Mouse (Mus musculus): ENCODE measurements around the gene Sema5b. TPM values are rescaled to one million over a fixed set of nuclear protein-coding genes. Genes with fewer than 3 reads are reported as not detected.
A peak's percentile ranks its signal among the peaks of the same experiment; 100 is the strongest.

Gene Sema5b
- total RNA-seq, 2 experiments from 2014 or later = 14.1 to 18.2 TPM

GRCm38 (mm10) chr16:35591756-35592155, 50.8 kb downstream of the Sema5b start:
- DNase-seq (ENCODE audit: extremely low spot score in 1 of 2, low spot score in 1 of 2) = peak in 1 of 2 experiments; percentile 39

- peak in 1 of 2 experiments; percentile 35 for DNase-seq (ENCODE audit: extremely low spot score in 1 of 2, low spot score in 1 of 2)
These were observed 51.5 kb downstream of the Sema5b start for GRCm38 (mm10) chr16:35592274-35593065.

- DNase-seq (ENCODE audit: extremely low spot score in 1 of 2, low spot score in 1 of 2) = no peak
These were observed 52.5 kb downstream of the Sema5b start for GRCm38 (mm10) chr16:35593474-35593873.

DNA sequence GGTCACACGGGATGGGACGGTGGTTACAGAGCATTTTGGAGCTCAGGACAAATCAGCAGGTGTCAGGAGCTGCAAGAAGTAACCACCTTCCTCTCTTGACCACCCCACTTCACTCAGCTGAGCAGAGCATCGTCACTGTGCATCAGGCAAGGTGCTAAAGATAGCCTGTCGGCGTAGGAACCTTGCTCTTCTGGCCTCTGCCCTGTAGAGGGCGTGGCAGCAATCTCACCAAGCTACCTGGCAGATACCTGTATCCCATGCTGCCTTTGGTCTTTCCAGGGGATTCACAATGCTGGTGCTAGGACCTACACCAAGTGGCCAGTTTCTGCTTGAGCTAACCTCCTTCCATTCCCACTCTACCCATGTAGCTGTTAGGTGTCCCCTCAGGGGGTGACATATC, 55.3 kb downstream of the Sema5b start:
- no peak for DNase-seq (ENCODE audit: extremely low spot score in 1 of 2, low spot score in 1 of 2)

DNA sequence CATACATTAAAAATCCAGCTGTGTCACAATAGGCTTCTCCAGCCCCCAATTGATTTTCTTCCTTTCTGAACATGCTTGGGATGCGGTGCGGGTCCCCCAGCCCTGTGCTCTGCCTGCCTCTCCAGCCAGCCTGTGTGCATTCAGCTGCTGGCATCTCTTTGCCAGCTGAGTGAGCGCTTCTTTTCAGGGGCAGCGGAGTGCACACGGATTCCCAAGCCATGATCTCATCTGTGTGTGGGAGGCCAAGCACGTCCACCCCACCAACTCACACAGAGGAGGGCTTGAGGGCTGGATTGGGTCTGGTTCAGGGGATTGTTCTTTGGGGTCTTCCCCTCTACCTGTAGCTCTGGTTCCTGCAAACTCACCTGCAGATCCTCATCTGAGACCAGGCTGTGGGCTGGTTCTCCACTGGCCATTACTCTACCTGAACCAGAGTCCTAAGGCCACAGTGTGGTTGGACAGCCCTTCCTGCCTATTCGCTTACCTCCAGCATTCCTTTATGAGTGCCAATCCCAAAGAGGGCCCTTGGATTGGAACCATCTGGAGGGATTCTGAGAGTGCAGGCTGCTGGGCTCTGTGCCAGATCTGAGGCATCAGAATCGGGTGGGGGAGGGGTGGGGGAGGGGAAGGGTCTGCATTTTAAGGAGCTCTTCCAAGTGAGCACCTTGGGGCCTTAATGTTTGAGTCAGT, 55.9 kb downstream of the Sema5b start:
- DNase-seq (ENCODE audit: extremely low spot score in 1 of 2, low spot score in 1 of 2) = no peak

GRCm38 (mm10) chr16:35597991-35598390, 57.0 kb downstream of the Sema5b start:
- no peak for DNase-seq (ENCODE audit: extremely low spot score in 1 of 2, low spot score in 1 of 2)

DNA sequence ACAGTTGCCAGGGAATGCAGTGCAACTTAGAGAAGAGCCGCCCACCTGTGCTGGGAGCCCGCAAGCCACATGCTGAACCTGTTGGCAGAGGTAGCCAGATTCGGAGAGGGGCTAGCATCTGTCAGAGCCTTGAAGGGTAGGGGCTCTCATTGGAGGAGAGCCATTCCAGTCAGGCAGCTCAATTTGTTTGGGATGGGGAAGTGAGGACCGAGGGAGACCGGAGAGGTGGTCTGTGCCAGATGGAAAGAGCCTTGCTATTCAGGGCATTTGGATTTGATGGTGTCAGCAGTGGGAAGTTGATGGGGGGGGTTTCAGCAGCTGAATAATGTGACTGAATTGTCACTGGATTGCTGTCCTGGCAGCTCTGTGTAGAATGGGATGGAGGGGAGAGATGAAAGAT, 57.9 kb downstream of the Sema5b start:
- DNase-seq (ENCODE audit: extremely low spot score in 1 of 2, low spot score in 1 of 2) = no peak

DNA sequence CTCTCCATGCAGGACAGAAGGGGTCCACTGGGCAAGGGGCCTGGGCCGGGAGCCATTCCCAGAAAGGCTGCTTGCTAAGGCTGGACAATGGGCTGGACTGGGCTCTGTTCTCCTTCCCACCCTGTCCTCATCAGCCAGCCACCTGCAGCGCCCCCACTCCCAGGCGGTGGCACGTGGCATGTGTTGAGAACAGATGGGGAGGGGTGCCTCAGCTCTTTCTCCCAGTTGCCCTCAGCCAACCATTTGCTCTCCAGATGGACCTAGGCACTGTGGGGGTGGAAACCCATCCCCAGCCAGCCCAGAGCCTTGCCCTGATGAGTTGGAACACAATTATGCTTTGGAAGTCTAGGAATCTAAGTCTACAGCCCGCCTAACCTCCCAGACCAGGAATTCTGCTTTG, 59.3 kb downstream of the Sema5b start:
- DNase-seq (ENCODE audit: extremely low spot score in 1 of 2, low spot score in 1 of 2) = no peak

- DNase-seq (ENCODE audit: extremely low spot score in 1 of 2, low spot score in 1 of 2) = no peak
These were observed 60.5 kb downstream of the Sema5b start for GRCm38 (mm10) chr16:35601426-35601825.

DNA sequence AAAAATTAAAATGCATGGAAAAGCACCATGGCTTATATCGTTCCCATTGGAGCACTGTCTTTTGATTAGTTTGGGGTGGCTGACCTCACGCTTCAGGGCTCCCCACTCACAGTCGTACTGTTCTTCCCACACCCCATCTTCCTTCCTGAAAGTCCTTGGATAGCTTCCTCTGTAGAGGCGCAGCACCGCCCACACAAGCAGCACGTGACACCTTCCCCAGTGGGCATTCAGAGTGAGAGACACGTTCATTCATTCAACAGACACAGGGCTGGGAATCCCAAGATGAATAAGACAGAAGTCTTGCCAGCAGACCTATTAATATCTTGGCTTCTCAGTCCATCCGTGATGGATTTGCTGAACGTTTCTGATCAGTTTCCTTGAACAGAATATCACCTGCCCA, 61.6 kb downstream of the Sema5b start:
- no peak for DNase-seq (ENCODE audit: extremely low spot score in 1 of 2, low spot score in 1 of 2)

- DNase-seq (ENCODE audit: extremely low spot score in 1 of 2, low spot score in 1 of 2) = no peak
These were observed 63.0 kb downstream of the Sema5b start for GRCm38 (mm10) chr16:35603729-35604522.

- DNase-seq (ENCODE audit: extremely low spot score in 1 of 2, low spot score in 1 of 2) = no peak
These were observed 66.3 kb downstream of the Sema5b start for GRCm38 (mm10) chr16:35607250-35607649.

DNA sequence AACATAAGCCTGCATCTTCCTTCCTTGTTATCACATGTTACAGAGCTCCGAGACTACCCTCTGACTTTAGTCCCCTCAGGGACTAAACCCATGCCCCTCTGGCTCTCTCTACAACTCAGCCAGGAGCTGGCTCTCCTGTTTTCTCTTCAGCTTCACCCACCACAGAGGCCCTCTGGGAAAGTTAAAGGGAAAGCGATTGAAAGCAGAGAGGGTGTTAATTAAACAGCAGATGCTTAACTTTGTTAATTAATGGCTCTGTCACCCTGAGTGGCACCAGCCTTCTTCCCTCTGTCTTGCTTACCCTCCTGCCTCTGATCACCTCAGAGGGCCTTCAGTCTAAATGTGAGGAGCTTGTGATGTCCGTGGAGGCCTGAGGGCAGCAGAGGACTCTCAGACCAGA, 67.3 kb downstream of the Sema5b start:
- no peak for DNase-seq (ENCODE audit: extremely low spot score in 1 of 2, low spot score in 1 of 2)

DNA sequence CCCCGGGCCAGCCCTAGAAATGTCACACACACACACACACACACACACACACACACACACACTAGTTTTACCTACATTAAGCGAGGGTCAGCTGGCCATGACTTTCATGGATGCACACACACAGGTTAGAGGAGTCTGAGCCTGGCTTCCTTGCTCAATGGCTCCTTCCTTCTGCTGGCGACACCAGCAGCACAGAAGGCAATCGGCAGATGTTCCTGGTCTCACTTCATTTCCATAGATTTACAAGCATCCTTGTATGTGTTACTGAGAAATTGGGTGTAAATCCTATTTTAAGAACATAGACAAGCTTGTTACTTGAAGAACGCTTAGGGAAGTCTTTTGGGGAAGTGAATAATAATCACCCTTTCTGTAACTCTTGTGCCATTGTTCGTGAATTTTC, 68.6 kb downstream of the Sema5b start:
- no peak for DNase-seq (ENCODE audit: extremely low spot score in 1 of 2, low spot score in 1 of 2)

- peak in 1 of 2 experiments; percentile 38 for DNase-seq (ENCODE audit: extremely low spot score in 1 of 2, low spot score in 1 of 2)
These were observed 73.2 kb downstream of the Sema5b start for GRCm38 (mm10) chr16:35613851-35614804.

GRCm38 (mm10) chr16:35617732-35618131, 76.8 kb downstream of the Sema5b start:
- DNase-seq (ENCODE audit: extremely low spot score in 1 of 2, low spot score in 1 of 2) = no peak

DNA sequence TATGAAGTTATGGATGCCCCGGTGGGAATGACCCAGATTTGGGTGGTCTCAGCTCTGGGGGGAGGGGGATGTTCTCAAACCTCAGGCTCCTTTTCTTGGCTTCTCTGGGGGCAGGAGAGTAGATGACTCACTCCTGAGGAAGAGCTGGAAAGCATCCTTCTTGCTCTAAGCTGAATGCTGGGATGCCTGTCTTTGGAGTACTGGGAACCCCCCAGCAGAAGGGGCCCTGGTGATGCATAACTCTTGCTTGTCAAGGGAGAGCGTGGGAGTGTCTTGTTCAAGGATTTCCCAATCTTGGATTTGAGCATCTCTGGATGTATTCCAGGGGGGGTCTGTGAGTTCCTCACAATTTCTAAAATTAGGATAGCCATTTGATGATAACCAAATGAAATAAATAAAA, 82.1 kb downstream of the Sema5b start:
- no peak for DNase-seq (ENCODE audit: extremely low spot score in 1 of 2, low spot score in 1 of 2)

DNA sequence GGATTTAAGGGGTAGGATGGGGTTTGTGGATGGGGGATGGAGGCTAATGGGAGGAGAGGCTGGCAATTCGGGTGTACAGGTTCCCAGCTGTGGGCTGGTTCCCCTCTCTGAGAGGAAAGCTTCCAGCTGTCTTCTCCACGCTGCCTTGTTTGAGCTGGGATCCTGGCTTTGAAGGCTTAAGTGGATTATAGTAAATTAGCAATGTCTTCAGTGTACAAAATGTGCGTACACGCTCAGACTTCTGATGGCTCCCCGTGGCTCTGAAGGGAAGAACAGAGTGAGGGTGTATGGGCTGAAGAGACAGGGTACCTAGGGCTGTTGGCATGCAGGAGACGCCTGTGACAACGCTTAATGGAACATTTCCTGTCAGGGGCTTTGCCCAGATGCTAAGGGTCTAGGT, 83.0 kb downstream of the Sema5b start:
- DNase-seq (ENCODE audit: extremely low spot score in 1 of 2, low spot score in 1 of 2) = no peak

- no peak for DNase-seq (ENCODE audit: extremely low spot score in 1 of 2, low spot score in 1 of 2)
These were observed 83.9 kb downstream of the Sema5b start for GRCm38 (mm10) chr16:35624877-35625276.

All from layer of hippocampus, postnatal 25 days (tissue).